Mouse (Mus musculus) testis, adult 2 months (tissue): ENCODE results near the gene Cdk4. TPM values are rescaled to one million over a fixed set of nuclear protein-coding genes. Genes with fewer than 3 reads are reported as not detected.

Experiments used
- H3K27ac ChIP-seq: fragments of 200-500 bp; 2 replicates; pipeline ENCODE4 v1.5.1; 2012; ENCODE audit warnings: low read depth, low read length; ENCODE audit not compliant: control insufficient read depth, insufficient read depth
- H3K27me3 ChIP-seq: fragments of 200-500 bp; 2 replicates; pipeline ENCODE4 v1.6.1; 2012; ENCODE audit warnings: mild to moderate bottlenecking, low read length, moderate library complexity; ENCODE audit not compliant: control insufficient read depth, insufficient read depth
- H3K36me3 ChIP-seq: fragments of 200-500 bp; 2 replicates; pipeline ENCODE4 v1.6.1; 2012; ENCODE audit warnings: mild to moderate bottlenecking, low read length; ENCODE audit not compliant: control insufficient read depth, insufficient read depth
- H3K4me1 ChIP-seq: fragments of 200-500 bp; 2 replicates; pipeline ENCODE4 v1.6.1; 2012; ENCODE audit warnings: low read length; ENCODE audit not compliant: control insufficient read depth, insufficient read depth
- H3K4me3 ChIP-seq: fragments of 200-500 bp; 2 replicates; pipeline ENCODE4 v1.5.1; 2012; ENCODE audit warnings: low read depth, mild to moderate bottlenecking, low read length, moderate library complexity, mixed read lengths; ENCODE audit not compliant: control insufficient read depth
- CTCF ChIP-seq: fragments of 200-500 bp; IDR thresholded peaks from 2 replicates; pipeline ENCODE4 v1.5.1; 2012; ENCODE audit warnings: low read depth, mild to moderate bottlenecking, inconsistent platforms, low read length, moderate library complexity; ENCODE audit not compliant: control insufficient read depth, insufficient read depth, insufficient replicate concordance
- POLR2A ChIP-seq: fragments of 200-500 bp; IDR thresholded peaks from 2 replicates; pipeline ENCODE4 v1.6.1; 2012; ENCODE audit warnings: low read depth, mild to moderate bottlenecking, inconsistent platforms, low read length, moderate library complexity; ENCODE audit not compliant: control insufficient read depth
- polyA plus RNA-seq: library from polyadenylated mRNA; depleted of rRNA; stranded (reverse); fragments of >200 nt; gene quantifications from 2 replicates; pipeline ENCODE4 v1.2.3, GENCODE M21; 2012

The Cdk4 gene
- polyA plus RNA-seq, 1 experiment: 68.4 TPM

- Histone ChIP-seq H3K4me1 (no peaks in the 10 kb centered on the region; the same call in 1 of the 2 replicates), H3K4me3 (no peak overlapping the region), H3K27ac (no peak overlapping the region), H3K27me3 (no peaks in the 10 kb centered on the region), H3K36me3 (no peaks in the 10 kb centered on the region)
- TF ChIP-seq CTCF (no peak), POLR2A (no peak)
These were observed 37.1 kb downstream of the Cdk4 start for GRCm38 (mm10) chr10:127100414-127100813.

GRCm38 (mm10) chr10:127101151-127101550 lies 37.8 kb downstream of the Cdk4 start:
- H3K27me3 ChIP-seq: no peaks in the 10 kb centered on the region
- no peaks in the 10 kb centered on the region; the same call in 1 of the 2 replicates for H3K4me1 ChIP-seq
- H3K36me3 ChIP-seq: no peaks in the 10 kb centered on the region
- no peak overlapping the region for H3K4me3 ChIP-seq
- no peak overlapping the region for H3K27ac ChIP-seq
- TF ChIP-seq POLR2A (no peak), CTCF (no peak)

- no peak for TF ChIP-seq POLR2A
- TF ChIP-seq CTCF: no peak
- Histone ChIP-seq H3K4me3 (no peak overlapping the region), H3K36me3 (no peaks in the 10 kb centered on the region), H3K27me3 (no peaks in the 10 kb centered on the region), H3K27ac (no peak overlapping the region), H3K4me1 (no peaks in the 10 kb centered on the region)
These were observed 40.3 kb downstream of the Cdk4 start for GRCm38 (mm10) chr10:127103631-127104030.

- TF ChIP-seq CTCF (no peak), POLR2A (no peak)
- Histone ChIP-seq H3K36me3 (no peaks in the 10 kb centered on the region), H3K27ac (no peak overlapping the region), H3K4me1 (no peaks in the 10 kb centered on the region), H3K4me3 (no peak overlapping the region), H3K27me3 (no peaks in the 10 kb centered on the region)
These were observed 44.4 kb downstream of the Cdk4 start for GRCm38 (mm10) chr10:127107563-127108261.

GRCm38 (mm10) chr10:127108262-127108583 lies 44.9 kb downstream of the Cdk4 start:
- TF ChIP-seq POLR2A: no peak
- TF ChIP-seq CTCF: no peak
- Histone ChIP-seq H3K4me3 (no peak overlapping the region), H3K36me3 (no peaks in the 10 kb centered on the region), H3K4me1 (no peaks in the 10 kb centered on the region), H3K27ac (no peak overlapping the region), H3K27me3 (no peaks in the 10 kb centered on the region)

GRCm38 (mm10) chr10:127111001-127111887 lies 47.9 kb downstream of the Cdk4 start:
- Histone ChIP-seq H3K27me3 (no peaks in the 10 kb centered on the region), H3K36me3 (no peaks in the 10 kb centered on the region), H3K4me1 (no peaks in the 10 kb centered on the region), H3K27ac (no peak overlapping the region), H3K4me3 (no peak overlapping the region)
- TF ChIP-seq POLR2A: no peak
- TF ChIP-seq CTCF: no peak

GRCm38 (mm10) chr10:127114408-127114807 lies 51.1 kb downstream of the Cdk4 start:
- Histone ChIP-seq H3K36me3 (peaks cover 4% of the 10 kb centered on the region), H3K4me1 (peaks cover 3% of the 10 kb centered on the region; the same call in 1 of the 2 replicates), H3K27me3 (no peaks in the 10 kb centered on the region), H3K27ac (no peak overlapping the region), H3K4me3 (no peak overlapping the region)
- TF ChIP-seq POLR2A (no peak), CTCF (no peak)
